Mouse (Mus musculus) lung, embryonic 16.5 days (tissue): Measurements from ENCODE around the gene Lpin3. TPM values are rescaled to one million over a fixed set of nuclear protein-coding genes. Genes with fewer than 3 reads are reported as not detected.

Experiments
- ATAC-seq: fragments of 200-750 bp; cut with Nextera tagmentation; 2 replicates; pipeline ENCODE4 v1.8.0; 2017; ENCODE audit warnings: low read depth, mild to moderate bottlenecking, moderate library complexity
- H3K27ac ChIP-seq: fragments of 300-500 bp; sonication (generic); 2 replicates; pipeline ENCODE4 v1.5.1; 2014; ENCODE audit warnings: mild to moderate bottlenecking, control low read depth, low read length
- H3K27me3 ChIP-seq: fragments of 300-500 bp; sonication (generic); 2 replicates; pipeline ENCODE4 v1.6.1; 2014; ENCODE audit warnings: low read depth, low read length, mixed read lengths; ENCODE audit not compliant: control insufficient read depth, insufficient read depth
- H3K36me3 ChIP-seq: fragments of 300-500 bp; sonication (generic); 2 replicates; pipeline ENCODE4 v1.6.1; 2014; ENCODE audit warnings: low read length; ENCODE audit not compliant: control insufficient read depth, insufficient read depth
- H3K4me1 ChIP-seq: fragments of 300-500 bp; sonication (generic); replicated peaks from 2 replicates; pipeline ENCODE4 v1.6.1; 2014; ENCODE audit warnings: low read length, mixed read lengths; ENCODE audit not compliant: control insufficient read depth, insufficient read depth
- H3K4me2 ChIP-seq: fragments of 300-500 bp; sonication (generic); 2 replicates; pipeline ENCODE4 v1.6.1; 2014; ENCODE audit warnings: low read depth, low read length, control low read depth
- H3K4me3 ChIP-seq: fragments of 300-500 bp; sonication (generic); 2 replicates; pipeline ENCODE4 v1.5.1; 2014; ENCODE audit warnings: mild to moderate bottlenecking, low read length, control low read depth
- H3K9ac ChIP-seq: fragments of 300-500 bp; sonication (generic); 2 replicates; pipeline ENCODE4 v1.6.1; 2014; ENCODE audit warnings: low read length, control low read depth
- H3K9me3 ChIP-seq: fragments of 300-500 bp; sonication (generic); 2 replicates; pipeline ENCODE4 v1.6.1; 2016; ENCODE audit warnings: low read length; ENCODE audit not compliant: control insufficient read depth
- WGBS: fragments of 180-500 bp; shearing (Covaris S2); extraction: QIAGEN DNeasy Blood & Tissue Kit; methylation state at CpG from one replicate; pipeline ENCODE4 v1.1.7; 2014; 5-methylcytosine and 5-hydroxymethylcytosine counted together
- polyA plus RNA-seq: library from polyadenylated mRNA; unstranded; fragments of >200 nt; fragmentation: Nextera tagmentation; extraction: Ambion mirVana; gene quantifications from 2 replicates; pipeline ENCODE4 v1.2.1, GENCODE M21; 2015

The Lpin3 gene
- polyA plus RNA-seq, 1 experiment from 2014 or later: 3.6 TPM

DNA sequence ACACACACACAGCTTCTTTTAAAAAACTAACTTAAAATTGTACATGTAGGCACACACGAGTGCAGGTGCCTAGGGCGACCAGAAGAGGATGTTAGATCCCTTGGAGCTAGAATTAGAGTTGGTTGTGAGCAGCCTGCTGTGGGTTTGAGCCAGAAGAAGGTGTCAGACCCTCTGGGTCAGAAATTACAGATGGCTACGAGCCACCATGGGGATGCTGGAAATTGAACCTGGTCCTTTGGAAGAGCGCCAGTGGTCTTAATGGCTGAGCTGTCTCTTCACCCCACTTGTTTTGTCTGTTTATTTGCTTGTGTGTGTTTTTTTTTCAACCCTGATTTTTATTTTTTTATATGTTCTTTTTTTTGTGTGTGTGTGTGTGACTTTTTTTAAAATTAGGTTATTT, 54.0 kb downstream of the Lpin3 start:
- Histone ChIP-seq H3K9me3 (0 out of 2 replicates have a peak, but pooled peaks cover 3% of the 10 kb centered on the region), H3K9ac (no peak overlapping the region), H3K27ac (no peak overlapping the region), H3K4me2 (no peak overlapping the region), H3K27me3 (no peaks in the 10 kb centered on the region), H3K4me3 (no peak overlapping the region), H3K36me3 (no peaks in the 10 kb centered on the region), H3K4me1 (no peaks in the 10 kb centered on the region)
- ATAC-seq: no peak
- 65% methylated on average over 4 of the region's 4 CpGs for WGBS

DNA sequence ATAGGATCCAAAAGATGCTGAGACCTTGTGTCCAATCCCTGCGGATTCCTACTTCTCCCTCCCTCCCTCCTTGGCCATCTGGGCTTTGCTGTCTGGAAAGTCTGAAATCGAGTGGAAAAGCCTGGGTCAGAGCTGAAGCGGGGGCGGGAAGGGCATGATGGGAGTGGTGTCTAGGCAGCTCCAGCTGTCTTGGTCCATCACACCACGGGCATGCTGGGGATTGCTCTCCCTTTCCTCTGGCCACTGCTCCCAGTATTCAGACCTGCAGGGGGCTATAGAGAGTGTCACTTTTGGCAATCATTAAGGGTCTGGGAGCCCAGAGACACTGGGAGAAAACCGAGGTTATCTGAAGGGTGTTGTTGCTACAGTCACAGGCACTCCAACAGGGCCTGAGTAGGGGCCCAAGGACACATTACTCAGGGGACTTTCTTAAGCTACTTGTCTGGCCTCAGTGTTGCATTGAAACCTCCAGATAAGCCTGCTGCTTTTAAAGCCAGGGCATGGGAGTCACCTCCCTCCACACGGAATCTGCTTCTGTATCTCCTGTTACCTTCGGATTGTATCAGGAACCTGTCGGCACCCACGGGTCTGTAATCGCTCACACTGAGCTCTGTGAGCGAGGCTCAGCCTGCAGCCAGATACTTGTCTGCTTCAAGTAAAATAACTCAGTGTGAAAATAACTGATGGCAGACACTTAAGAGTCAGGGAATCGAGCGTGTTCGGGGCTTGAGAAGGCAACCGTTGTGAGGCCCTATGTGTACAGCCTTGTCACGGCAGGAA, 60.6 kb downstream of the Lpin3 start:
- peak overlapping the region; percentile 11; the same call in 1 of the 2 replicates for H3K9ac ChIP-seq
- H3K27me3 ChIP-seq: no peaks in the 10 kb centered on the region
- H3K4me2 ChIP-seq: no peak overlapping the region
- H3K4me3 ChIP-seq: no peak overlapping the region
- no peaks in the 10 kb centered on the region for H3K9me3 ChIP-seq
- WGBS: 43% methylated on average over 17 of the region's 17 CpGs
- peak; percentile 46 for ATAC-seq
- no peaks in the 10 kb centered on the region for H3K36me3 ChIP-seq
- peaks cover 8% of the 10 kb centered on the region for H3K4me1 ChIP-seq
- no peak overlapping the region for H3K27ac ChIP-seq

DNA sequence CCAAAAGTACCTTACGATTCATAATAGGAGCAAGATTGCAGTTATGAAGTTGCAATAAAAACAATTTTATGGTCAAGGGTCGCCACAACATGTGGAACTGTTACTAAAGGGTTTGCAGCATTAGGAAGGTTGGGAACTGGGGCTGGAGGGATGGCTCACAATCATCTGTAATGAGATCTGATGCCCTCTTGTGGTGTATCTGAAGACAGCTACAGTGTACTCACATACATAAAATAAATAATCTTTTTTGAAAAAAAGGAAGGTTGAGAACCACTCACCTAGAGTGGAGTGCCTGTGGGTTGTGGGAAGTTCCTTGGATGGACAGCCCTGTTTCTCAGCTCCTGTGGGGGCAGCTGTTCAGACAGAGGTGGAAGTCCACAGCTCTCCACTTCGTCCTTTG, 62.0 kb downstream of the Lpin3 start:
- H3K36me3 ChIP-seq: no peaks in the 10 kb centered on the region
- H3K4me1 ChIP-seq: peaks cover 8% of the 10 kb centered on the region
- H3K27me3 ChIP-seq: no peaks in the 10 kb centered on the region
- H3K9ac ChIP-seq: no peak overlapping the region
- H3K4me3 ChIP-seq: no peak overlapping the region
- H3K27ac ChIP-seq: no peak overlapping the region
- WGBS: 62% methylated on average over 3 of the region's 3 CpGs
- no peak overlapping the region for H3K4me2 ChIP-seq
- ATAC-seq: no peak
- no peaks in the 10 kb centered on the region for H3K9me3 ChIP-seq

DNA sequence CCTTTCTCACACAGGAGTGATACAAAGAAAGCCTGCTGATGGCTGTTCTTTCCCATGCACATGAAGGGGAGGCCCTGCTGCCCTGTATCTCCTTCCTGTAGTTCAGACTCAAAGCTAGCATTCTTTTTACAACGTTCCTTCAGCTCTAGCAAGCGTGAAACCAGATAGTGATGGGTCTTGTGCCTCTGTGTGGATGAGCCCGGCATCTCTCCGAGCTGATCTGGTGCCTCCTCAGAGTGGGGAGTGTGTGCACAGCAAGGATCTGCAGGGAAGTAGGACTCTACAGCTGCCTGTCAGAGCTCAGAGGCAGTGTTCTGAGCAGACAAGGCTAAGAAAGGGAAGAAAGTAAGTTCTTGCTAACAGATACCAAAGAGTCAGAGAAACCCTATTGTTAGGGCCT, 71.1 kb downstream of the Lpin3 start:
- Histone ChIP-seq H3K36me3 (peaks cover 39% of the 10 kb centered on the region), H3K4me3 (no peak overlapping the region), H3K4me1 (no peaks in the 10 kb centered on the region), H3K27ac (no peak overlapping the region), H3K4me2 (no peak overlapping the region), H3K9me3 (no peaks in the 10 kb centered on the region), H3K9ac (no peak overlapping the region), H3K27me3 (no peaks in the 10 kb centered on the region)
- 81% methylated on average over 4 of the region's 4 CpGs for WGBS
- ATAC-seq: no peak

DNA sequence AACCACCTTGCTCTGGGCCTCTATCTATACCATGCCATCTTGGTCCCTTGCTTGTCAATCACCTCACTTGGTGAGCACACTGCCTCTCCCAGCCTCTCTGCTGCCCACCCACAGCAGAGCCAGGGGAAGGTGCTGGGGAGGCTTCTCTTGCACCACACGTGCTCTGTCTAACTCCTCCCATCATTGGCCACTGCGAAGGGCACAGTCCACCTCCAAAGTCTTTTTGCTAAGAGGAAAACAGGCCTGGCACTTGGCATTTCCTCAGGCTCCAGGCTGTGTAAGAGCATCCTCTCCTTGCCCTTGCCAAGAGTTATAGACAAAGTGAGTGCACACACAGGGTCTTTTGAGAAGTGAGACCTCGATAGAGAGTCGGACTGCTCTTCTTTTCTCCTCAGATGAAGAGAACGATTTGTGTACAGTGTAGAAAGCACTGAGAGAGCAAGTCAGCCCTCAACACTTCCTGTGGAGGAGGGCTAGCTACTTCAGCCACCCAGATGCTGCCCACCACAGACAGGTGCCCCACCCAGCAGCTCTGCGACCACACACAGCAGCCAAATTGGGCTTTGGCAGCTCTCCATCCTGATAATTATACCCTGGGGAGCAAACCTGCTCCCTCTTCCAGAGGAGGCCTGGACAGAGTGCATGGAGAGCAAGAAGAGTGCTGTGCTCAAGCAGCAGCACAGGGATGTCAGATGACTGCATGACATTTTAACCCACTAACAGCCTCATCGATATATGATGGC, 72.8 kb downstream of the Lpin3 start:
- no peak overlapping the region for H3K27ac ChIP-seq
- H3K36me3 ChIP-seq: peaks cover 43% of the 10 kb centered on the region
- H3K4me2 ChIP-seq: no peak overlapping the region
- WGBS: 72% methylated on average over 7 of the region's 7 CpGs
- H3K4me1 ChIP-seq: no peaks in the 10 kb centered on the region
- no peaks in the 10 kb centered on the region for H3K27me3 ChIP-seq
- no peaks in the 10 kb centered on the region for H3K9me3 ChIP-seq
- ATAC-seq: no peak
- no peak overlapping the region for H3K4me3 ChIP-seq
- no peak overlapping the region for H3K9ac ChIP-seq

DNA sequence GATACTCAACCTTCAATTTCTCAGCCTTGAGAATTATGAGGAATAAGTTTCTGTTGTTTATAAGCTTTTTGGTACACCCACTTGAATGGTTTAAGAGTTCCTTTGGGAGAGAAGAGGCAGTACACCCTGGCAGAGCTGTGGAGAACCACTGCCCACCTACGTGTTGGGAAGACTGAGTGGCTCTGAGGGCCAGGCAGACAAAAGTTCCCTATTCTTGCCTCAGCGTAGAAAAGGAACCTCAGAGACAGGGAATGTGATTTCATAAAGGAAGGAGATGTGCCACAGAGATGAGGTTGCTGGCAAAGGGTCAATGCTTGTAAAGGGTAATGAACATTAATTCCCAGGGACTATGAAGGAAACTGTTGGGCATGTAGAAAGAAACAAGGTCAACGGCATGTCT, 74.1 kb downstream of the Lpin3 start:
- no peak overlapping the region for H3K27ac ChIP-seq
- no peak for ATAC-seq
- H3K36me3 ChIP-seq: peaks cover 36% of the 10 kb centered on the region
- H3K27me3 ChIP-seq: no peaks in the 10 kb centered on the region
- no peak overlapping the region for H3K4me3 ChIP-seq
- WGBS: 87% methylated on average over 3 of the region's 3 CpGs
- H3K4me1 ChIP-seq: no peaks in the 10 kb centered on the region
- H3K9me3 ChIP-seq: no peaks in the 10 kb centered on the region
- H3K9ac ChIP-seq: no peak overlapping the region
- H3K4me2 ChIP-seq: no peak overlapping the region

DNA sequence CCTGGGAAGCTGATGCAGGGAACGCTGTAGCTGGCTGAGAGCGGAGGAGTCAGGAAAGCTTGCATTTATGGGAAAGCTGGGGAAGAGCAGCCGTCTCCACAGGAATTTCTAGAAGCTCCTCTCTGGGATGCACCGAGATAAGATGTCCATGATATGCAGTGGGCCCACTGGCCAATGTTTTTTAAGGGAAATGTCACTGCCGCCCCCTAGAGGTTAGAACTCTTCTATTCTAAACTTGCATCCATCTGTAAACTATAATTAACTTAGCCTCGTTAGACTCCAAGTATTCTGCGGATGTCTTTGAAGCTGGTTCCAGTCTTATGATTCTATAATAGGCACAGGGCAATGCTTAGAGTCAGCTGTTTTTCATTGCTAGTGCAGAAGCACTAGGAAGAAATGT, 74.9 kb downstream of the Lpin3 start:
- WGBS: 66% methylated on average over 7 of the region's 7 CpGs
- no peak for ATAC-seq
- peaks cover 39% of the 10 kb centered on the region for H3K36me3 ChIP-seq

More for the DNA sequence above, 74.9 kb downstream of the Lpin3 start:
- Histone ChIP-seq H3K27ac (no peak overlapping the region), H3K4me2 (no peak overlapping the region), H3K27me3 (no peaks in the 10 kb centered on the region), H3K9ac (no peak overlapping the region), H3K4me3 (no peak overlapping the region), H3K4me1 (no peaks in the 10 kb centered on the region), H3K9me3 (no peaks in the 10 kb centered on the region)

Other genes with a start within 250 kb of the Lpin3 start
- 66.4 and 72.5 TPM in 2 replicates for gene Top1, start 234.8 kb upstream of the Lpin3 start, polyA plus RNA-seq
- gene Plcg1, start 149.4 kb upstream of the Lpin3 start, polyA plus RNA-seq: 46.0 and 49.6 TPM in 2 replicates
- gene Zhx3, start 7.7 kb upstream of the Lpin3 start, polyA plus RNA-seq: 11.4 and 12.3 TPM in 2 replicates
- gene Emilin3, start 31.7 kb downstream of the Lpin3 start, polyA plus RNA-seq: 6.6 and 8.2 TPM in 2 replicates
- gene Chd6, start 228.4 kb downstream of the Lpin3 start, polyA plus RNA-seq: 33.8 and 33.9 TPM in 2 replicates